Mouse (Mus musculus): Measurements from ENCODE around the gene Skp2. TPM values are rescaled to one million over a fixed set of nuclear protein-coding genes. Genes with fewer than 3 reads are reported as not detected.

Skp2 gene
- polyA plus RNA-seq, 1 experiment, result 0.91 TPM

DNA sequence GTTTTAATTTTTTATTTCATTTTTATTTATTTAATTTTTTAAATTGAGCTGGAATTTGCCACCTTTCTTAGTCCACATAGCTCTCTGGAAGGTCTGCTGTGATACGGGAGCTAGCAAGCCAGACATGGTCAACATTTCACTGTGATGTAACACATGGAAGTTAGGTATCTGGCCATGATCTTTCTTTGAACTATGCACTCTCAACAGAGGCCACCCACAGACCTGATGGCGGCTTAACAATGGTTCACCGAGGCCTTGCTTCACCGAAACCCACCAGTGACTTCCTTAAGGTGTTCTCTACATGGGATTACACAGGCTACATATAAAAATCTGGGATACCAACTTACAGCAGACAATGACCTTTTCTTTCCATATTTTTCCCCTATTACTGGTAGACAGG lies 41.1 kb downstream of the Skp2 start:
- WGBS, result 76% methylated on average over 4 of the region's 4 CpGs
- Histone ChIP-seq H3K27me3 (ENCODE audit: control insufficient read depth, insufficient read depth, low read length) (no peaks in the 10 kb centered on the region), H3K4me3 (ENCODE audit: low read depth, low read length) (no peak overlapping the region), H3K27ac (ENCODE audit: insufficient read depth, low read depth, low read length) (no peak overlapping the region), H3K4me1 (ENCODE audit: control insufficient read depth, insufficient read depth, insufficient read length, low read length) (no peaks in the 10 kb centered on the region), H3K36me3 (ENCODE audit: control insufficient read depth, insufficient read depth, low read length) (peaks cover 23% of the 10 kb centered on the region)
- no peak for TF ChIP-seq POLR2A (IDR thresholded peaks at IDR 0.05; ENCODE audit: low read depth, low read length)
- no peak for TF ChIP-seq CTCF (IDR thresholded peaks at IDR 0.05; ENCODE audit: extremely low read depth, insufficient read length, insufficient replicate concordance, low read depth, low read length)

DNA sequence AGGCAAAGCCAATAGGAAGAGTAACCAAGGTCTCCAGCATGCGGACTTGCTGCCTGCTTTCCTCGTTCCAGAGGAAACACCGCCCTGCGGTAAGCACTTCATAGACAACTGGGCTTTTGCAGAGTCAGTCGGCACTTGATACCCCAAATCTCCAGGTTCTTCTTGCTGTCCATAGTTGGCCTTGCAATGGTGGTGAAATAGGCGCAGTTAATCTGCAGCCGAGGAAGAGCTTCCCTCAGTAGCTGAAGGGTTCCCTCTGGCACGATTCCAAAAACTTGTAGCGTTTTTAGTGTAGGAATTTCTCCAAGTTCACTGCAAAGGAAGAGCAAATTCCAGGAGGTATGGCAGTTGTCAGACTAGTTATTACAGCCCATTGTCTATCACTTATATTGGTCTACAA lies 41.7 kb downstream of the Skp2 start:
- TF ChIP-seq POLR2A (IDR thresholded peaks at IDR 0.05; ENCODE audit: low read depth, low read length), result no peak
- no peak for TF ChIP-seq CTCF (IDR thresholded peaks at IDR 0.05; ENCODE audit: extremely low read depth, insufficient read length, insufficient replicate concordance, low read depth, low read length)
- WGBS, result 67% methylated on average over 9 of the region's 9 CpGs
- peaks cover 23% of the 10 kb centered on the region for H3K36me3 ChIP-seq (ENCODE audit: control insufficient read depth, insufficient read depth, low read length)

DNA sequence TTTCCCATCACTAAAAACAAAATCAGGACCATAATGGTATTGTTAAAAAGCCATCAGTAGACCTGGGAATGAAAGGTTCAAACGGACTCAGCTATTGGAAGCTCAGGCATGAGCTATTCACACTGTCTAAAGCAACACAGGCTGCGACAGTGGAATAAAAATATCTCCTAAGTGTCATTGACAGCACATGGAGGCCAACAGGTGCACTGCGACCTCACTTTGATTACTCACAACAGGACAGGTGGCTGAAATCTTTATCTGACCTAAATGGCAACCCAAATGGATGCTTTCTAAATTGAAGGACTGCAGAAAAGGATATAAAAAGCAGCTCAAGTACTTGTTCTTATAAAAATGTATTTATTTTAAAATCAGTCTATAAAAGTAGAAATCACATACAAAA lies 43.6 kb downstream of the Skp2 start:
- peaks cover 30% of the 10 kb centered on the region for H3K36me3 ChIP-seq (ENCODE audit: control insufficient read depth, insufficient read depth, low read length)
- no peak overlapping the region for H3K4me3 ChIP-seq (ENCODE audit: low read depth, low read length)
- 62% methylated on average over 3 of the region's 3 CpGs for WGBS
- TF ChIP-seq POLR2A (IDR thresholded peaks at IDR 0.05; ENCODE audit: low read depth, low read length) (no peak), CTCF (IDR thresholded peaks at IDR 0.05; ENCODE audit: extremely low read depth, insufficient read length, insufficient replicate concordance, low read depth, low read length) (no peak)
- no peak overlapping the region for H3K27ac ChIP-seq (ENCODE audit: insufficient read depth, low read depth, low read length)
- no peaks in the 10 kb centered on the region for H3K27me3 ChIP-seq (ENCODE audit: control insufficient read depth, insufficient read depth, low read length)
- H3K4me1 ChIP-seq (ENCODE audit: control insufficient read depth, insufficient read depth, insufficient read length, low read length), result no peaks in the 10 kb centered on the region

More for the DNA sequence above, 41.7 kb downstream of the Skp2 start:
- Histone ChIP-seq H3K4me3 (ENCODE audit: low read depth, low read length) (no peak overlapping the region), H3K4me1 (ENCODE audit: control insufficient read depth, insufficient read depth, insufficient read length, low read length) (no peaks in the 10 kb centered on the region), H3K27me3 (ENCODE audit: control insufficient read depth, insufficient read depth, low read length) (no peaks in the 10 kb centered on the region), H3K27ac (ENCODE audit: insufficient read depth, low read depth, low read length) (no peak overlapping the region)

DNA sequence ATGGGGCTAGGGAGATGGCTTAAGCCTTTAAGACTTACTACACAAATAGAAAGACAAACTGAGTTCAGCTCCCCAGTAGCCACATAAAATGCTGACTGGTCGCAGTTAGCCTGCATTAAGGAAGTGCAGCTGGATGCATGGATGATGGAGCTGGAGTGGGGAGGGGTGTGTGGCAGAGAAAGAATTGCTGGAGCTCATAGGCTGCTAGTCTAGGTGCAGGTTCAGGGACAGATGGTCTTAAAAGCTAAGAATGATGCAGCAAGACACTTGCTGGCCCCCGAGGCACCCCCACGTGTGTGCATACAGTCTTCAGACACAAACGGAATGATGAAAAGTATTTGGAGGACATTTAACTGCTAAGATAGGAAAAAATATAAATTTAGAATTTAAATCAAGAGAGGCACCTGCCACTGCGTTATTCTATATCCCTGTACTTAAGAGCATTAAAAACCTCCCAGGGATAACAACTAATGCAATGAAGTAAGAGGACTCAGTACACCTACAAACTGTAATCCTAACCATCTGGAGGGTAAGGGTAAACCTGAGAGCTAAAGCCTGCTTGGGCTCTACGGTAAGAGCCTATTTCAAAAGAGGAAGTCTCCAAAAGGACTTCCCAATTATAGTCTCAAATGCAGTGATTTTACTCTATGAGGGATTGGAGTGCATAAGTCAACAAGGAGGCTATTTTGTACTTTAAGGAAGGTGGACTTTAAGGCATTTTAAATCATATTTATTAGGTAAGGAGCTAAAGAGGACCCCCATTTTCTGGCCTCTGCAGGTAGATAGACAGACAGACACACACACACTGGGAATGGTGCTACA lies 44.5 kb downstream of the Skp2 start:
- TF ChIP-seq POLR2A (IDR thresholded peaks at IDR 0.05; ENCODE audit: low read depth, low read length) (no peak), CTCF (IDR thresholded peaks at IDR 0.05; ENCODE audit: extremely low read depth, insufficient read length, insufficient replicate concordance, low read depth, low read length) (no peak)
- peaks cover 27% of the 10 kb centered on the region for H3K36me3 ChIP-seq (ENCODE audit: control insufficient read depth, insufficient read depth, low read length)
- 86% methylated on average over 6 of the region's 6 CpGs for WGBS
- no peak overlapping the region for H3K4me3 ChIP-seq (ENCODE audit: low read depth, low read length)
- no peaks in the 10 kb centered on the region for H3K4me1 ChIP-seq (ENCODE audit: control insufficient read depth, insufficient read depth, insufficient read length, low read length)
- H3K27ac ChIP-seq (ENCODE audit: insufficient read depth, low read depth, low read length), result no peak overlapping the region
- no peaks in the 10 kb centered on the region for H3K27me3 ChIP-seq (ENCODE audit: control insufficient read depth, insufficient read depth, low read length)

DNA sequence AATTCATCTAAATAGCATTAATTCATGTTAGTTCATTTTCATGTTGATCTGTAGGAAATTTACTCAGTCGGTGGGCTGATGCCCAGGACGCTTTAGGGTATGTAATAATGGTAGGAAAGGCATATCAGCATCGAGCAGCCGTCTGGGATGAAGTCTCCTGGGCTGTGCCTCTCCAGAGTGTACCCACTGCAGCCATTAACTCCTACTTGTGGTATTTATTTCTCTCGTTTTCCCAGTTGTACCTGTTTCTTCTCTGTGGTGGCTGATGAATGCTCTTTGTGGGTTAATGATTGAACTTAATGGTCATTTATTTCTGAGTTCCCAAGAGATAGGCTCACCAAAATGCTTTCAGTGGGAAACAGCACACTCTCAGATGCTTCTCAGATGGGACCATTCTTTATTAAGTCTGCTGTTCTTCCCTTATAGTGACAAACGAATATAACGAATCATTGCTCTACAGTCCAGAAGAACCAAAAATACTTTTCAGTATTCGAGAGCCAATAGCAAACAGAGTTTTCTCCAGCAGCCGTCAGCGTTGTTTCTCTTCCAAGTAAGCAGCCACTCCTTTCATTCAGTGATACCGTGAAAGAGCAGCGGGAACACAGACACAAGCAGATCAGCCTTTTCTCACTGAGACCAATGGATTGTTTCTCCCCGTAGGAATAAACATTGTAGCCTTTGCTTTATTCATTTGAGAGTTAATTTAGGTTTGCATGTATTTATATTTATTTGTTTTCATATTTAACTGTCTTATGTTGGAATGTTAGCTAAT lies 48.7 kb downstream of the Skp2 start:
- Histone ChIP-seq H3K4me3 (ENCODE audit: low read depth, low read length) (no peak overlapping the region), H3K4me1 (ENCODE audit: control insufficient read depth, insufficient read depth, insufficient read length, low read length) (no peaks in the 10 kb centered on the region), H3K27me3 (ENCODE audit: control insufficient read depth, insufficient read depth, low read length) (no peaks in the 10 kb centered on the region), H3K27ac (ENCODE audit: insufficient read depth, low read depth, low read length) (no peak overlapping the region), H3K36me3 (ENCODE audit: control insufficient read depth, insufficient read depth, low read length) (peaks cover 29% of the 10 kb centered on the region)
- WGBS, result 27% methylated on average over 13 of the region's 13 CpGs
- no peak for TF ChIP-seq CTCF (IDR thresholded peaks at IDR 0.05; ENCODE audit: extremely low read depth, insufficient read length, insufficient replicate concordance, low read depth, low read length)
- no peak for TF ChIP-seq POLR2A (IDR thresholded peaks at IDR 0.05; ENCODE audit: low read depth, low read length)

DNA sequence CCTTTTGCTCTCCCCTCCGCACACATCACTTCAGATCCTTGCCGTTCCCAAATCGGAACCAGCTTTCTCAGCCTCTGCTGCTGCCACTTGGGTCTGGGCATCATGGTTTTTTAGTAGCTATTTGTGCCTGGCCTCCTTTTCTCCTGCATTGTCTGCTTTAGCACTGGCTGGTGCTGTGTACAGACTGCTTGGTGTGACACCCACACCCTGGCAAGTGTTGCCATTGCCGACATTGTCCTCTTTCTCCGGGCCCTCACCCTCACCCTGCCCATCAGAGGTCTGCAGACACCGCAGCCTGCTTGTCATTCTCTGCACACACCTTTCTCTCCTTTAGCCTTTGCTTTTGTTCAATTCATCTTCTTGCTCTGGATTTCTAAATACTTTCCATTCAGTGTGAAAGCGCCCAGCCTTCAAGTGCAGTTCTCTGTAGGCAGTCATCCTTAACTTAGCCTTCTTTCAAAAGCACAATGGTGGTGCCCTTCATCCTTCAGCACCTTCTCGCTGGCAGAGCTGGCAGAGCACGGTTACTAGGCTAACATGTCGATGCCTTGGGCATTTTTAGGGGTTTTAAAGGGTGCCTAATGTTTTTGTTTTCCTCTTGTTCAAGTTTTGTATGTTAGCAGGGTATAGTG lies 54.7 kb downstream of the Skp2 start:
- no peak overlapping the region for H3K27ac ChIP-seq (ENCODE audit: insufficient read depth, low read depth, low read length)
- WGBS, result 93% methylated on average over 10 of the region's 10 CpGs
- H3K4me3 ChIP-seq (ENCODE audit: low read depth, low read length), result no peak overlapping the region
- H3K27me3 ChIP-seq (ENCODE audit: control insufficient read depth, insufficient read depth, low read length), result no peaks in the 10 kb centered on the region
- peaks cover 31% of the 10 kb centered on the region for H3K36me3 ChIP-seq (ENCODE audit: control insufficient read depth, insufficient read depth, low read length)
- H3K4me1 ChIP-seq (ENCODE audit: control insufficient read depth, insufficient read depth, insufficient read length, low read length), result no peaks in the 10 kb centered on the region
- TF ChIP-seq POLR2A (IDR thresholded peaks at IDR 0.05; ENCODE audit: low read depth, low read length) (no peak), CTCF (IDR thresholded peaks at IDR 0.05; ENCODE audit: extremely low read depth, insufficient read length, insufficient replicate concordance, low read depth, low read length) (no peak)

DNA sequence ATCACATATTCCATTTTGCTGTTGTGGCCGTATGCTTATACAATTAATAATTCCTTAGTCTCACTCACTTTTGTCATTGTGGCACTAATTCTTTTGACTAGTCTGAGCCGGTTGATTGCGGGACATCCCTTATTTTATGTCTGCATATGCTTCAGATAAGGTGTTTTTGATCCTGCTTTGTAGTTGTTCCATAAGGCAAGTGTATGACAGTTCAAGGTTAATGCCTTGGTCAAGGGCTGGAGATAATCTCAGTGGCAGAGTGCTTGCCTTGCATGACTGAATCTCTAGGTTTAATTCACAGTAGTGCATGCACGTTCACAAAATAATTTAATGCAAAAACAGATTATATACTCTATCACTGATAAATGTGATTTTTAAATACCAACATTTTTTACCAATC lies 58.4 kb downstream of the Skp2 start:
- WGBS, result 69% methylated on average over 4 of the region's 4 CpGs
- Histone ChIP-seq H3K4me3 (ENCODE audit: low read depth, low read length) (no peak overlapping the region), H3K27ac (ENCODE audit: insufficient read depth, low read depth, low read length) (no peak overlapping the region), H3K4me1 (ENCODE audit: control insufficient read depth, insufficient read depth, insufficient read length, low read length) (peaks cover 7% of the 10 kb centered on the region), H3K27me3 (ENCODE audit: control insufficient read depth, insufficient read depth, low read length) (no peaks in the 10 kb centered on the region), H3K36me3 (ENCODE audit: control insufficient read depth, insufficient read depth, low read length) (peaks cover 29% of the 10 kb centered on the region)
- TF ChIP-seq POLR2A (IDR thresholded peaks at IDR 0.05; ENCODE audit: low read depth, low read length) (no peak), CTCF (IDR thresholded peaks at IDR 0.05; ENCODE audit: extremely low read depth, insufficient read length, insufficient replicate concordance, low read depth, low read length) (no peak)
